Mouse (Mus musculus) embryonic fibroblast, embryonic 13.5 days (primary cell): ENCODE results near the gene Zar1l. TPM values are rescaled to one million over a fixed set of nuclear protein-coding genes. Genes with fewer than 3 reads are reported as not detected.

Source experiments
- H3K27ac ChIP-seq: 2 replicates; pipeline ENCODE4 v1.5.1; 2012; ENCODE audit warnings: low read length, control low read depth, inconsistent platforms; ENCODE audit not compliant: insufficient read depth
- H3K4me1 ChIP-seq: 2 replicates; pipeline ENCODE4 v1.6.1; 2011; ENCODE audit warnings: low read length; ENCODE audit not compliant: control insufficient read depth, insufficient read depth
- H3K4me3 ChIP-seq: 2 replicates; pipeline ENCODE4 v1.5.1; 2011; ENCODE audit warnings: mild to moderate bottlenecking, control low read depth, low read length; ENCODE audit not compliant: insufficient read depth
- CTCF ChIP-seq: IDR thresholded peaks from 2 replicates; pipeline ENCODE4 v1.5.1; 2011; ENCODE audit warnings: mild to moderate bottlenecking, control low read depth, low read length, moderate library complexity, borderline replicate concordance; ENCODE audit not compliant: insufficient read depth
- POLR2A ChIP-seq: IDR thresholded peaks from 2 replicates; pipeline ENCODE4 v1.6.1; 2011; ENCODE audit warnings: low read depth, mild to moderate bottlenecking, control low read depth, low read length, moderate library complexity
- polyA plus RNA-seq: library from polyadenylated mRNA; stranded (reverse); fragments of >200 nt; gene quantifications from 2 replicates; pipeline ENCODE4 v1.2.4, GENCODE M21; 2011; ENCODE audit warnings: low read depth; ENCODE audit not compliant: missing spikeins, insufficient read length

The Zar1l gene
- not detected in 2 replicates for polyA plus RNA-seq

DNA sequence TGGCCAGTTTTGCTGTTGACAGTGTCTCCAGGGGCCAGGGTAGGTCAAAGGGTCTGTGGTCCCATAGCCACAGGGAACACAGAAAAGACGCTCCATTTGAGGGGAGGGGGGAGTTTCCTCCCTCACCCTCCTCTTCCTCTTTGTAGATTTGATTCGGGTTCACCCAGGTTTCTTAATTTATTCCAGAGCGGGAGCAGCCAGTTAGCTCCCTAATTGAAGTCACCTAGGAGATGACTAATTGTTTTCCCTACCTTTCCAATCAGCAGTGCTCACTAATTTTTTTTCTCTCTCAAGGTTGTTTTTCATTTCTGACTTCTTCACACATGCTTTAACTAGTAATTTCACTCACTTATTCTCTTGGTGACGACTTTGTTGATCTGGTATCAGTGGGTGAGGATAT is at the start of gene Zar1l:
Zar1l (minus strand) TSS at position 101 of the 400 bp plus-strand sequence.
- no peaks in the 10 kb centered on the region; the same call in 1 of the 2 replicates for H3K4me1 ChIP-seq
- no peak within 1 kb of the TSS for H3K27ac ChIP-seq
- no peak within 1 kb of the TSS for H3K4me3 ChIP-seq
- no peak for TF ChIP-seq POLR2A

- Histone ChIP-seq H3K27ac (no peak overlapping the region), H3K4me3 (no peak overlapping the region), H3K4me1 (no peaks in the 10 kb centered on the region)
- TF ChIP-seq POLR2A (no peak), CTCF (no peak)
These were observed 49.0 kb upstream of the Zar1l start for GRCm38 (mm10) chr5:150566971-150567370.

GRCm38 (mm10) chr5:150566226-150566625 is 48.3 kb upstream of the Zar1l start:
- H3K4me3 ChIP-seq: no peak overlapping the region
- no peak overlapping the region for H3K27ac ChIP-seq
- TF ChIP-seq CTCF: no peak
- no peak for TF ChIP-seq POLR2A
- H3K4me1 ChIP-seq: no peaks in the 10 kb centered on the region

- TF ChIP-seq POLR2A (no peak), CTCF (no peak)
- Histone ChIP-seq H3K27ac (no peak overlapping the region), H3K4me3 (no peak overlapping the region), H3K4me1 (no peaks in the 10 kb centered on the region)
These were observed 46.5 kb upstream of the Zar1l start for GRCm38 (mm10) chr5:150564426-150564825.

DNA sequence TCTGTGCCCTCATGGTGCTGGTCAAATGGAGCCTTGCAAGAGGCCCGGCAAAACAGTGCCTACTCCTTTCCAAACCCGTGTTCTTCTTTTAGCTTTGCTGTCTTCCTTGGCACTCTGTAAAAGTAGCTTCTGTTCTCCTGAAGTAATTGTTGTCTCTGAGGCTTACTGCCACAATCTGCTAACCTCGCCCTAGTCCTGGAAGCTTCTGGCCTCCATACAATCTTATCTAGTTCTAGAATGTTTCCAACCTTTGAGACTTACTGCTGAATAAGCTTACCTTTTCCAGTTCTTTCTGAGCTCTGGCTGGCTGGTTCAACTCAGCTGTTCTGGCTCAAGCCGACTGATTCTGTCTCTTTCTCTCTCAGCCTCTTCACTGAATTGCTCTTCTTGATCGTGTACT is 43.8 kb upstream of the Zar1l start:
- TF ChIP-seq CTCF (no peak), POLR2A (no peak)
- no peak overlapping the region for H3K27ac ChIP-seq
- no peaks in the 10 kb centered on the region for H3K4me1 ChIP-seq
- H3K4me3 ChIP-seq: no peak overlapping the region

- no peak overlapping the region for H3K4me3 ChIP-seq
- TF ChIP-seq POLR2A: no peak
- TF ChIP-seq CTCF: no peak
- H3K27ac ChIP-seq: no peak overlapping the region
- no peaks in the 10 kb centered on the region for H3K4me1 ChIP-seq
These were observed 43.4 kb upstream of the Zar1l start for GRCm38 (mm10) chr5:150561376-150561775.

- no peaks in the 10 kb centered on the region for H3K4me1 ChIP-seq
- H3K4me3 ChIP-seq: no peak overlapping the region
- H3K27ac ChIP-seq: no peak overlapping the region
- TF ChIP-seq CTCF (no peak), POLR2A (no peak)
These were observed 42.9 kb upstream of the Zar1l start for GRCm38 (mm10) chr5:150560851-150561250.

DNA sequence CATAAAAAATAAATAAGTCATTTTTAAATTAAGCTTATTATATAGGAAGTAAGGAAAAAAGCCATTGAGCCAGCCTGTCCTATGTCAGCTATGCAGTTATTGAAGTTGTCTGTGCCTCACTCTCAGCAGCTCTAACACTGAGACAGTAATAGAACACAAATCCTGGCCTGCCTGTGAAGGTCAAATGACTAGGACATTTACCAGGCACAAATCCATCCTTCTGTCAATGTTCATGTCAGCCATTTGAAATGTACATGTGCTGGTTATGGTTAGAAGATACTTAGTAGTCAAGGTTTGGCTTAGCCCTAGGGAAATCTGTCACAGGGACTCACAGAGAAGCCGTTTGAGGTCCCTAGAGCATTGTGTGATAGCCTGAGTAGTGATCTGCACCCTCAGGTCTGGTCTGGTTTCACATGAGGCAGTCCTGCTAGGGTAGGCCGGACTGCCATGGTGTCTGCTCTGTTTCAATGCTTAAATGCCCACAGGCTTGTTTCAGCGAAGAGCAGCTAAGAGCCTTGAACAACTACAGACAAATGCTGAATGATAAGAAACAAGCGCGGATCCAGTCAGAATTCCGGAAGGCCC is 41.6 kb upstream of the Zar1l start:
- Histone ChIP-seq H3K27ac (no peak overlapping the region), H3K4me1 (no peaks in the 10 kb centered on the region), H3K4me3 (no peak overlapping the region)
- TF ChIP-seq CTCF: no peak
- TF ChIP-seq POLR2A: no peak

DNA sequence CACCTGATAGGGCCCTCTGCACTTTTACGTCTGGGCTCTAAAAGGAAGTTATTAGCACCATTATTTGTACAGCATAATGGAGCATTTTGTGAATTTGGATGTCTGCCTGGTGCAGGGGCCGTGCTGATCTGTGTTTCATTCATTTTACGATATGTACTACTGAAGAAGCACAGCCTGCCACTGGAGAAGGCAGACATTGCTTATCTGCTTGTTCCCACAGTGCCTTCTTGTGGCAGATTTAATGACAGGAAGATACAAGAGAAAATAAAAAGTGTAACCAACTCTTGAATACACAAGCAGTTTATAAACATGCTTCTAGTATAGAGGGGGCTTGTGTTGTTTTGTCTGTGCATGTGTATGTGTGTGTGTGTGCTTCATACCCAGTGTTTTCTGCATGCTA is 33.7 kb upstream of the Zar1l start:
- no peak for TF ChIP-seq POLR2A
- no peak for TF ChIP-seq CTCF
- Histone ChIP-seq H3K4me3 (no peak overlapping the region), H3K4me1 (no peaks in the 10 kb centered on the region)

DNA sequence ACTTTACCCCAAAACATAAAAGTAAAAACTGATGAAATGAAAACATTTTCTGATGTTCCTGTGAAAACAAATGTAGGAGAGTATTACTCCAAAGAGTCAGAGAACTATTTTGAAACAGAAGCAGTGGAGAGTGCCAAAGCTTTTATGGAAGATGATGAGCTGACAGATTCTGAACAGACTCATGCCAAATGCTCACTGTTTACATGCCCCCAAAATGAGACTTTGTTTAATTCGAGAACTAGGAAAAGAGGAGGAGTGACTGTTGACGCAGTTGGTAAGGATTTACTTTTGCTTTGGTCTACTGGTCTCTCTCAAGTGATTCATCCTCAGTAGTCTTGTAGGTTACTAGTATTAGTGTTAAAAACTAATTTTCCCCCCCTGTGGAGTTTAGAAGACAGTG is 25.2 kb upstream of the Zar1l start:
- H3K4me3 ChIP-seq: no peak overlapping the region
- H3K27ac ChIP-seq: no peak overlapping the region
- TF ChIP-seq POLR2A: no peak
- TF ChIP-seq CTCF: no peak
- no peaks in the 10 kb centered on the region for H3K4me1 ChIP-seq

More for the DNA sequence above, 33.7 kb upstream of the Zar1l start:
- H3K27ac ChIP-seq: no peak overlapping the region
